Mouse (Mus musculus): ENCODE results near the gene Edem1. TPM values are rescaled to one million over a fixed set of nuclear protein-coding genes. Genes with fewer than 3 reads are reported as not detected.

The Edem1 gene
- polyA plus RNA-seq, 1 experiment = 18.4 TPM

DNA sequence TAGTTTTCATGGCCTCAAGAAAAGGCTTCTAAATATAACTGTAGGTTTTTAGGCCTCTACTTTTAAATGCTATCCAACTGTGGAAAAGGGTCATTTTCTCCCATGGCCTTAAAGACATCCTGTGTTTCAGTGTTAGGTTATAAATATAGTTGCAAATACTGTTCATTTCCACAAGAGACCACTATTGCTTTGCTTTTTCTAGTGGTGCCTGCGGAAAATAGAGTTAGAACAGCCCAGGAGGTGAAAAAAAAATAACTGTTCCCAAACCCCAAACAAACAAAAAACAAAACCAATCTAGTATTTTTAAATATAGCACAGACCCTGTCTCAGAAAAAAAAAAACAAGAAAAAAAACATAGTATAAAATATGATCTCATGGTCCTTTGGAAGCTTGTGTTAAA lies 46.9 kb downstream of the Edem1 start:
- Histone ChIP-seq H3K4me1 (ENCODE audit: control insufficient read depth, insufficient read depth, low read length) (no peaks in the 10 kb centered on the region), H3K36me3 (ENCODE audit: control insufficient read depth, insufficient read depth, low read length) (no peaks in the 10 kb centered on the region), H3K4me3 (ENCODE audit: insufficient read depth, low read depth, low read length) (no peak overlapping the region), H3K27me3 (replicated peaks; ENCODE audit: control insufficient read depth, insufficient read depth, low read length) (no peaks in the 10 kb centered on the region), H3K27ac (ENCODE audit: insufficient read depth, low read depth, low read length) (peak overlapping the region; percentile 43; the same call in 1 of the 2 replicates)
- WGBS = 62% methylated on average over 1 of the region's 1 CpGs
- TF ChIP-seq CTCF (conservative IDR thresholded peaks at IDR 0.05; ENCODE audit: insufficient read depth, insufficient read length, low read depth, low read length) (no peak), POLR2A (IDR thresholded peaks at IDR 0.05; ENCODE audit: low read depth, low read length) (no peak)
- DNase-seq = peak; percentile 19

DNA sequence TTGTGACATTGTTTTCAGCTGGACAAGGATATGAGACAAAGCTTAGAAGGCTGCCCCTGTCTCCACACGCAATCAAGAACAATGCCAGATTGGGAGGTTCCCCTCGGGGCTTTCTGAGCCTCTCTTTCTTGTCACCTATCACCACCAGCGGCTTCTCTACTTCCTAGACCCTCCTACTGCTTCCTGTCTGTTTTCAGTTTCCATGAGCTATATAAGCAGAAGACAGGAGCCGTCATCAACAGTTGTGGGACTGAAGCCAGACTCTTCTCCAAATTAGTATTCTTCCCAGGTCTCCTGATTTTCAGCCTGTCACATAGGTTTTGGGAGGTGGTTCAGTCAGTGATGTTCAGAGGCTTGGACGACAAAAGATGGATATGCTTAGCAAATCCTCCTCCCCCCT lies 47.6 kb downstream of the Edem1 start:
- no peaks in the 10 kb centered on the region for H3K4me1 ChIP-seq (ENCODE audit: control insufficient read depth, insufficient read depth, low read length)
- TF ChIP-seq CTCF (conservative IDR thresholded peaks at IDR 0.05; ENCODE audit: insufficient read depth, insufficient read length, low read depth, low read length) (no peak), POLR2A (IDR thresholded peaks at IDR 0.05; ENCODE audit: low read depth, low read length) (no peak)
- no peak overlapping the region for H3K4me3 ChIP-seq (ENCODE audit: insufficient read depth, low read depth, low read length)
- WGBS = 38% methylated on average over 5 of the region's 5 CpGs
- DNase-seq = peak; percentile 75
- no peaks in the 10 kb centered on the region for H3K27me3 ChIP-seq (replicated peaks; ENCODE audit: control insufficient read depth, insufficient read depth, low read length)
- H3K36me3 ChIP-seq (ENCODE audit: control insufficient read depth, insufficient read depth, low read length) = no peaks in the 10 kb centered on the region
- H3K27ac ChIP-seq (ENCODE audit: insufficient read depth, low read depth, low read length) = no peak overlapping the region

DNA sequence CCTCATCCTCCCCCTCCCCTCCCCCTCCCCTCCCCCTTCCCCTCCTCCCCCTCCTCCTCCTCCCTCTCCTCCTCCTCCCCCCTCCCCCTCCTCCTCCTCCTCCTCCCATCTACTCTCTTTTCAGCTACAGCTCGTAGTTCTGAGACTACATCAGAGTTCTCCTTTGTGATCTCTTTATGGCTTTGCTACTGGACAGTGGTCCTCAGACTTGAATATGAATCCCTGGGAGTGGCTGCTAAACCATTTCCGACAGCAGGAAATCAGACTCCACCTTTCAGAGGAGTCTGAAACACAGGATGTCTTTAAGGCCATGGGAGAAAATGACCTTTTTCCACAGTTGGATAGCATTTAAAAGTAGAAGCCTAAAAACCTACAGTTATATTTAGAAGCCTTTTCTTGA lies 48.0 kb downstream of the Edem1 start:
- TF ChIP-seq CTCF (conservative IDR thresholded peaks at IDR 0.05; ENCODE audit: insufficient read depth, insufficient read length, low read depth, low read length) (no peak), POLR2A (IDR thresholded peaks at IDR 0.05; ENCODE audit: low read depth, low read length) (no peak)
- no peak overlapping the region for H3K27ac ChIP-seq (ENCODE audit: insufficient read depth, low read depth, low read length)
- H3K4me3 ChIP-seq (ENCODE audit: insufficient read depth, low read depth, low read length) = no peak overlapping the region
- no peaks in the 10 kb centered on the region for H3K27me3 ChIP-seq (replicated peaks; ENCODE audit: control insufficient read depth, insufficient read depth, low read length)
- peak; percentile 67 for DNase-seq
- WGBS = 58% methylated on average over 2 of the region's 2 CpGs
- no peaks in the 10 kb centered on the region for H3K36me3 ChIP-seq (ENCODE audit: control insufficient read depth, insufficient read depth, low read length)
- no peaks in the 10 kb centered on the region for H3K4me1 ChIP-seq (ENCODE audit: control insufficient read depth, insufficient read depth, low read length)

DNA sequence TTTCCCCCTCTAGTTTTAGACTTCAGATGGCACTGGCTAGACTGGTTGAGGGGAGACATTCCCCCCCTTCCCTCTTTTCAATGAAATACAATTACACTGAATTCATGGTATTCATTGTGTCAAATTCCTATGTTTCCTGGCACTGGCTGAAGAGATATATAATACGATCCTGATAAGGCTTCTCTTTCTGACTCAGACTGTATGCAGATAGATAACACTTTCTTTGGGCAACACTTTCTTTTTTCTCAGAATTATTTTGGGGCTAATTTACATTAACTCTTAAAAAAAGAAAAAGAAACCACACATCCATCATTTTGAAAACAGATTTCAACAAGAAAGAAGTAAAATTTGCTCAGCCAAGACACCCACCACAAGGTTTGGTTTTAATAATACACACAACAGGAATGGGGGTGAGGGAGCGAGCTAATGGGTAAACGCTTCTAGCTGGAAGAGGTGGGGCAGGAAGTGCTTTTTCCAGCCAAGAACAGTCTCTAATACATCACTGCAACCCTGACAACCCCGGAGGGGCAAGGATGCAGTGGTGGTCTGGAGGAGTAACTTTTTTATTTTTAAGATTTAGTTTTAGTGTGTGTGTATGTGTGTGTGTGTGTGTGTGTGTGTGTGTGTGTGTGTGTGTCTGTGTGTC lies 52.0 kb downstream of the Edem1 start:
- Histone ChIP-seq H3K4me1 (ENCODE audit: control insufficient read depth, insufficient read depth, low read length) (peaks cover 17% of the 10 kb centered on the region), H3K4me3 (ENCODE audit: insufficient read depth, low read depth, low read length) (no peak overlapping the region), H3K36me3 (ENCODE audit: control insufficient read depth, insufficient read depth, low read length) (no peaks in the 10 kb centered on the region), H3K27ac (ENCODE audit: insufficient read depth, low read depth, low read length) (peak overlapping the region; percentile 23), H3K27me3 (replicated peaks; ENCODE audit: control insufficient read depth, insufficient read depth, low read length) (no peaks in the 10 kb centered on the region)
- WGBS = 70% methylated on average over 4 of the region's 4 CpGs
- DNase-seq = peak; percentile 19
- TF ChIP-seq POLR2A (IDR thresholded peaks at IDR 0.05; ENCODE audit: low read depth, low read length) (no peak), CTCF (conservative IDR thresholded peaks at IDR 0.05; ENCODE audit: insufficient read depth, insufficient read length, low read depth, low read length) (no peak)

DNA sequence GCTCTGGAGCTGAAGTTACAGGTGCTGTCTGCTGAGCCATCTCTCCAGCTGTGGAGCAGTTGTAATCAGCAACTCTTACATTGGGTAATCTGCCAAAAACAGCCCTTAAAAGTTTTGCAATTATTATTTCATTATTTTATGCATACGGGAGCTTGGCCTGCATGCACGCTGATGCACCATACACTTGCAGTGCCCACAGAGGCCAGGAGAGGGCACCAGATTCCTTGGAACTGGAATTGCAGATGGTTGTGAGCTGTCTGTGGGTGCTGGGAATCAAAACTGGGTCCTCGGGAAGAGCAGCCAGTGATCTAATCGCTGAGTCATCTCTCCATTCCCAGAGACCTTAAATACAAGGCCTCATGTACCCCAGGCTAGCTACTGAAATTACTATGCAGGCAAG lies 52.6 kb downstream of the Edem1 start:
- H3K4me1 ChIP-seq (ENCODE audit: control insufficient read depth, insufficient read depth, low read length) = peaks cover 22% of the 10 kb centered on the region
- TF ChIP-seq CTCF (conservative IDR thresholded peaks at IDR 0.05; ENCODE audit: insufficient read depth, insufficient read length, low read depth, low read length) (no peak), POLR2A (IDR thresholded peaks at IDR 0.05; ENCODE audit: low read depth, low read length) (no peak)
- no peak overlapping the region for H3K4me3 ChIP-seq (ENCODE audit: insufficient read depth, low read depth, low read length)
- DNase-seq = no peak
- H3K27me3 ChIP-seq (replicated peaks; ENCODE audit: control insufficient read depth, insufficient read depth, low read length) = no peaks in the 10 kb centered on the region
- H3K36me3 ChIP-seq (ENCODE audit: control insufficient read depth, insufficient read depth, low read length) = no peaks in the 10 kb centered on the region
- WGBS = 86% methylated on average over 4 of the region's 4 CpGs
- peak overlapping the region; percentile 16; the same call in 1 of the 2 replicates for H3K27ac ChIP-seq (ENCODE audit: insufficient read depth, low read depth, low read length)

DNA sequence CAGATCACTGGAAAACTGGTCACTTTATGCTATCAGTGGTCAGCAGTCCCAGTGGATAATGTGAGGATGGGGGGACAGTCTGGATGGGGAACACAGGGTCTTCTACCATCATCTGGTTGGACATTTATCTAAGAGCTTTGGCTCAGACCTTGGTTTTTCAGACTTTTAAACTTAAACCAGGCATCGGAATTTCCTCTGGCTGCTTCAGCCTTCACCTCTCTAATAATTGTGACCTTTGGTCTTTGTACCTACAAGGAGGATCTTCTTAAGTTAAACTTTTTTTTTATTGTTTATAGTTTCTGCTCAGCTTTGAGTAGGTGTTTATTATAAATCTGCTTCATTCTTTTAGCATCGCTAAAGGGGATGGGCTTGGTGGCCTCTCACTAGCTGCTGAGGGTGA lies 55.4 kb downstream of the Edem1 start:
- peak overlapping the region; percentile 79 for H3K27ac ChIP-seq (ENCODE audit: insufficient read depth, low read depth, low read length)

DNA sequence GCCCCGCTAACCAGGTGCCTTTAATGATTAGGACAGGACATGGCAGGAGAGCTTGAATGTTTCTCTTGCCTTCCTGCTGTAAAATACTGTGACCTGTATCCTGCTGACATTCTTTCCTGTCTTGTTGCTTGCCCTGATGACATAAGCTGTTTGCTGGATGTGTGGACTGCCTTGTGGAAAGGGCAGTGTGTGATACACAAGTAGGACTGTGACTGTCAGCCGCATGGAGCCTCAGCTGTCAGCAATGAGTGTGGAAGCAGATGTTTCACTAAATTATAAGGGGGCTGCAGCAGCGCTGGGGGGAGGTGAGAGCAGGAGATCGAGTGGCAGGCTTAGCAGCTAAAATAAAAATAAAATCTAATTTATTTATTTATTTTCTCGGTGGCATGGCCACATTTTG lies 56.2 kb downstream of the Edem1 start:
- Histone ChIP-seq H3K27me3 (replicated peaks; ENCODE audit: control insufficient read depth, insufficient read depth, low read length) (no peaks in the 10 kb centered on the region), H3K4me1 (ENCODE audit: control insufficient read depth, insufficient read depth, low read length) (peaks cover 26% of the 10 kb centered on the region), H3K27ac (ENCODE audit: insufficient read depth, low read depth, low read length) (peak overlapping the region; percentile 86), H3K4me3 (ENCODE audit: insufficient read depth, low read depth, low read length) (no peak overlapping the region), H3K36me3 (ENCODE audit: control insufficient read depth, insufficient read depth, low read length) (no peaks in the 10 kb centered on the region)
- TF ChIP-seq CTCF (conservative IDR thresholded peaks at IDR 0.05; ENCODE audit: insufficient read depth, insufficient read length, low read depth, low read length) = no peak
- TF ChIP-seq POLR2A (IDR thresholded peaks at IDR 0.05; ENCODE audit: low read depth, low read length) = no peak
- WGBS = 25% methylated on average over 5 of the region's 5 CpGs
- DNase-seq = peak; percentile 26

More for the DNA sequence above, 55.4 kb downstream of the Edem1 start:
- H3K4me3 ChIP-seq (ENCODE audit: insufficient read depth, low read depth, low read length) = peak overlapping the region; percentile 31; the same call in 1 of the 2 replicates
- peaks cover 26% of the 10 kb centered on the region for H3K4me1 ChIP-seq (ENCODE audit: control insufficient read depth, insufficient read depth, low read length)
- DNase-seq = peak; percentile 72
- no peak for TF ChIP-seq POLR2A (IDR thresholded peaks at IDR 0.05; ENCODE audit: low read depth, low read length)
- no peak for TF ChIP-seq CTCF (conservative IDR thresholded peaks at IDR 0.05; ENCODE audit: insufficient read depth, insufficient read length, low read depth, low read length)
- no peaks in the 10 kb centered on the region for H3K36me3 ChIP-seq (ENCODE audit: control insufficient read depth, insufficient read depth, low read length)
- no peaks in the 10 kb centered on the region for H3K27me3 ChIP-seq (replicated peaks; ENCODE audit: control insufficient read depth, insufficient read depth, low read length)
- 48% methylated on average over 2 of the region's 2 CpGs for WGBS
